Mouse (Mus musculus) MEL (cell line): ENCODE data around the gene Slc22a15. TPM values are rescaled to one million over a fixed set of nuclear protein-coding genes. Genes with fewer than 3 reads are reported as not detected.

Source experiments
- DNase-seq: peaks from one replicate; pipeline ENCODE4 v3.0.0; 2011; ENCODE audit warnings: low read depth, low spot score
- H3K27ac ChIP-seq: 2 replicates; pipeline ENCODE4 v1.5.1; 2012; ENCODE audit warnings: low read depth, mild to moderate bottlenecking, control low read depth, low read length, moderate library complexity; ENCODE audit not compliant: control insufficient read depth
- H3K27me3 ChIP-seq, 2 experiments: fragments of 150-350 bp in 1 of 2; sonication (generic) in 1 of 2; 2 replicates each; pipeline ENCODE4 v1.6.1; 2012; ENCODE audit warnings: low read length in 2 of 2, mild to moderate bottlenecking in 2 of 2, improper control_type of control experiment in 1 of 2, moderate library complexity in 1 of 2; ENCODE audit not compliant: insufficient read depth in 2 of 2, control insufficient read depth in 1 of 2
- H3K36me3 ChIP-seq, 2 experiments: 2 replicates each; pipeline ENCODE4 v1.6.1; 2012 to 2014; ENCODE audit warnings: low read length in 2 of 2, improper control_type of control experiment in 1 of 2, inconsistent platforms in 1 of 2, mild to moderate bottlenecking in 1 of 2; ENCODE audit not compliant: insufficient read depth in 2 of 2, control insufficient read depth in 1 of 2
- H3K4me1 ChIP-seq, 2 experiments: fragments of 150-350 bp in 1 of 2; sonication (generic) in 1 of 2; 2 replicates each; pipeline ENCODE4 v1.6.1; 2012; ENCODE audit warnings: low read length in 2 of 2, improper control_type of control experiment in 1 of 2, mild to moderate bottlenecking in 1 of 2; ENCODE audit not compliant: insufficient read depth in 2 of 2, control insufficient read depth in 1 of 2
- H3K4me3 ChIP-seq, 2 experiments: fragments of 150-350 bp in 1 of 2; sonication (generic) in 1 of 2; 2 replicates each; pipeline ENCODE4 v1.5.1; 2012; ENCODE audit warnings: low read depth in 2 of 2, low read length in 2 of 2, mild to moderate bottlenecking in 2 of 2, moderate library complexity in 2 of 2, control low read depth in 1 of 2, improper control_type of control experiment in 1 of 2; ENCODE audit not compliant: control insufficient read depth in 1 of 2, insufficient read depth in 1 of 2
- H3K79me2 ChIP-seq: 2 replicates; pipeline ENCODE4 v1.6.1; 2012; ENCODE audit warnings: mild to moderate bottlenecking, low read length, moderate library complexity; ENCODE audit not compliant: control insufficient read depth, poor library complexity, insufficient read depth
- H3K9ac ChIP-seq: 2 replicates; pipeline ENCODE4 v1.6.1; 2012; ENCODE audit warnings: low read depth, mild to moderate bottlenecking, control low read depth, low read length, moderate library complexity; ENCODE audit not compliant: control insufficient read depth, poor library complexity, severe bottlenecking
- H3K9me3 ChIP-seq: fragments of 150-350 bp; sonication (generic); replicated peaks from 2 replicates; pipeline ENCODE4 v1.6.1; 2012; ENCODE audit warnings: mild to moderate bottlenecking, low read length, improper control_type of control experiment, moderate library complexity; ENCODE audit not compliant: insufficient read depth
- CHD1 ChIP-seq: IDR thresholded peaks from 2 replicates; pipeline ENCODE4 v1.6.1; 2012; ENCODE audit warnings: low read depth, mild to moderate bottlenecking, inconsistent platforms, low read length, improper control_type of control experiment
- CHD2 ChIP-seq: IDR thresholded peaks from 2 replicates; pipeline ENCODE4 v1.6.1; 2011; ENCODE audit warnings: low read length, improper control_type of control experiment
- E2F4 ChIP-seq: IDR thresholded peaks from 2 replicates; pipeline ENCODE4 v1.6.1; 2011; ENCODE audit warnings: low read depth, low read length, improper control_type of control experiment, borderline replicate concordance
- ETS1 ChIP-seq: IDR thresholded peaks from 2 replicates; pipeline ENCODE4 v1.6.1; 2012; ENCODE audit warnings: low read depth, mild to moderate bottlenecking, inconsistent platforms, low read length, improper control_type of control experiment, moderate library complexity
- GATA1 ChIP-seq: IDR thresholded peaks from 2 replicates; pipeline ENCODE4 v1.6.1; 2011; ENCODE audit warnings: low read depth, low read length, improper control_type of control experiment
- HCFC1 ChIP-seq: IDR thresholded peaks from 2 replicates; pipeline ENCODE4 v1.6.1; 2012; ENCODE audit warnings: low read depth, mild to moderate bottlenecking, inconsistent platforms, low read length, improper control_type of control experiment, moderate library complexity
- KAT2A ChIP-seq: conservative IDR thresholded peaks from 2 replicates; pipeline ENCODE4 v1.6.1; 2012; ENCODE audit warnings: low read depth, low read length, improper control_type of control experiment, inconsistent platforms
- MAFK ChIP-seq: IDR thresholded peaks from 2 replicates; pipeline ENCODE4 v1.6.1; 2011; ENCODE audit warnings: low read depth, mild to moderate bottlenecking, low read length, improper control_type of control experiment, borderline replicate concordance
- MAZ ChIP-seq: IDR thresholded peaks from 2 replicates; pipeline ENCODE4 v1.6.1; 2012; ENCODE audit warnings: low read depth, mild to moderate bottlenecking, inconsistent platforms, low read length, improper control_type of control experiment
- MEF2A ChIP-seq: IDR thresholded peaks from 2 replicates; pipeline ENCODE4 v1.6.1; 2014; ENCODE audit warnings: low read depth, mild to moderate bottlenecking, inconsistent platforms, low read length, improper control_type of control experiment; ENCODE audit not compliant: poor library complexity, insufficient replicate concordance, severe bottlenecking; ENCODE audit errors: extremely low read depth
- NELFE ChIP-seq: IDR thresholded peaks from 2 replicates; pipeline ENCODE4 v1.6.1; 2011; ENCODE audit warnings: low read depth, low read length, improper control_type of control experiment
- NRF1 ChIP-seq: IDR thresholded peaks from 2 replicates; pipeline ENCODE4 v1.6.1; 2014; ENCODE audit warnings: low read depth, mild to moderate bottlenecking, inconsistent platforms, low read length, improper control_type of control experiment, moderate library complexity; ENCODE audit not compliant: poor library complexity, insufficient read depth, severe bottlenecking
- POLR2A ChIP-seq, 2 experiments: IDR thresholded peaks; 2 replicates each; pipeline ENCODE4 v1.6.1; 2011 to 2012; ENCODE audit warnings: low read length in 2 of 2, mild to moderate bottlenecking in 2 of 2, control low read depth in 1 of 2, improper control_type of control experiment in 1 of 2, low read depth in 1 of 2, moderate library complexity in 1 of 2; ENCODE audit not compliant: control insufficient read depth in 1 of 2, insufficient read depth in 1 of 2, poor library complexity in 1 of 2
- POLR2AphosphoS5 ChIP-seq: IDR thresholded peaks from 2 replicates; pipeline ENCODE4 v1.6.1; 2012; ENCODE audit warnings: low read depth, borderline replicate concordance, mild to moderate bottlenecking, inconsistent platforms, low read length, moderate library complexity, mixed read lengths
- RCOR1 ChIP-seq: IDR thresholded peaks from 2 replicates; pipeline ENCODE4 v1.6.1; 2012; ENCODE audit warnings: low read depth, mild to moderate bottlenecking, inconsistent platforms, low read length, improper control_type of control experiment
- SIN3A ChIP-seq: IDR thresholded peaks from 2 replicates; pipeline ENCODE4 v1.6.1; 2012; ENCODE audit warnings: low read length, improper control_type of control experiment, inconsistent platforms
- TBP ChIP-seq: IDR thresholded peaks from 2 replicates; pipeline ENCODE4 v1.8.0; 2011; ENCODE audit warnings: low read depth, low read length, improper control_type of control experiment
- USF1 ChIP-seq: IDR thresholded peaks from 2 replicates; pipeline ENCODE4 v1.6.1; 2014; ENCODE audit warnings: low read depth, mild to moderate bottlenecking, inconsistent platforms, low read length, improper control_type of control experiment, moderate library complexity
- ZC3H11A ChIP-seq: IDR thresholded peaks from 2 replicates; pipeline ENCODE4 v1.6.1; 2012; ENCODE audit warnings: low read depth, mild to moderate bottlenecking, inconsistent platforms, low read length, improper control_type of control experiment
- polyA plus RNA-seq, 2 experiments: library from polyadenylated mRNA; stranded (reverse) in 1 of 2; unstranded in 1 of 2; fragments of >175 nt in 1 of 2; fragments of >200 nt in 1 of 2; gene quantifications; 2 replicates each; pipeline versions ENCODE4 v1.2.1 to v1.2.4; 2012; ENCODE audit warnings: low replicate concordance in 2 of 2, low read depth in 1 of 2; ENCODE audit not compliant: insufficient read length in 2 of 2, insufficient read depth in 1 of 2, missing spikeins in 1 of 2
- total RNA-seq: library from RNA; depleted of rRNA; stranded (reverse); fragments of 300-350 nt; gene quantifications from 2 replicates; pipeline ENCODE4 v1.2.3, GENCODE M21; 2012

The Slc22a15 gene
- total and polyA plus RNA-seq, 3 experiments: 2.2 to 7.9 TPM; not detected in 1

DNA sequence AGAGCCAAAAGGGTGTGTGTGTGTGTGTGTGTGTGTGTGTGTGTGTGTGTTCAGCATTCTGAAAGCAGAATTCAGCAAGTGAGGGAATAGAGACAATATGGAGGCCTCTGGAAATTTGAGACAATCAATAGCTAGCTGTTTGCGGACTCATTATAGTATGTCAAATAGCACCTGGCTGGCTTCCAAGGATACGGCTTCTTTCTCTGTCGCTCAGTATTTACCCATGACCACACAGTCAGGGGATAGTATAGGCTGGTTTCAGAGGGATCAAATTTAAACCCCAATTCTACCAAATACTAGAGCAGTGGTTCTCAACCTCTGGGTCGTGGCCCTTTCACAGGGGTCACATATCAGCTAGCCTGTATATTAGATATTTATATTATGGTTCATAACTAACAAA lies 39.2 kb downstream of the Slc22a15 start:
- no peak for DNase-seq
- H3K9me3 ChIP-seq: no peaks in the 10 kb centered on the region
- H3K4me1 ChIP-seq: no peaks in the 10 kb centered on the region
- no peak for TF ChIP-seq RCOR1
- no peak for TF ChIP-seq NELFE
- no peak for TF ChIP-seq POLR2AphosphoS5
- no peak for TF ChIP-seq USF1
- no peak for TF ChIP-seq TBP
- no peak for TF ChIP-seq CHD2
- TF ChIP-seq NRF1: no peak
- no peak for TF ChIP-seq E2F4
- no peak for TF ChIP-seq MAFK
- TF ChIP-seq ZC3H11A: no peak
- no peak for TF ChIP-seq MEF2A
- H3K27ac ChIP-seq: no peak overlapping the region
- H3K27me3 ChIP-seq: no peaks in the 10 kb centered on the region
- no peaks in the 10 kb centered on the region for H3K36me3 ChIP-seq
- H3K4me3 ChIP-seq: no peak overlapping the region
- H3K9ac ChIP-seq: no peak overlapping the region
- H3K79me2 ChIP-seq: no peaks in the 10 kb centered on the region

GRCm38 (mm10) chr3:101883902-101884301 lies 40.4 kb downstream of the Slc22a15 start:
- Histone ChIP-seq H3K9ac (no peak overlapping the region), H3K4me1 (no peaks in the 10 kb centered on the region), H3K36me3 (no peaks in the 10 kb centered on the region), H3K27ac (no peak overlapping the region), H3K79me2 (no peaks in the 10 kb centered on the region), H3K27me3 (no peaks in the 10 kb centered on the region), H3K4me3 (no peak overlapping the region), H3K9me3 (no peaks in the 10 kb centered on the region)
- no peak for DNase-seq
- TF ChIP-seq HCFC1 (no peak), POLR2A (IDR thresholded peaks at IDR 0.05; ENCODE audit: control insufficient read depth in 1 of 2, insufficient read depth in 1 of 2, low read depth in 1 of 2, low read length in 2 of 2, poor library complexity in 1 of 2) (no peak), SIN3A (no peak), ETS1 (no peak), CHD2 (no peak), CHD1 (no peak), GATA1 (no peak), KAT2A (no peak), MAZ (no peak)
